Mouse (Mus musculus): ENCODE results near the gene Tmcc3. TPM values are rescaled to one million over a fixed set of nuclear protein-coding genes. Genes with fewer than 3 reads are reported as not detected.

Tmcc3 gene
- polyA plus RNA-seq, 1 experiment from 2014 or later = 3.2 TPM

- 94% methylated on average over 7 of the region's 7 CpGs for WGBS
These were observed 133.4 kb downstream of the Tmcc3 start for GRCm38 (mm10) chr10:94445192-94445591.

GRCm38 (mm10) chr10:94446379-94447008, 134.7 kb downstream of the Tmcc3 start:
- no peak for DNase-seq (ENCODE audit: low spot score)
- H3K4me1 ChIP-seq (replicated peaks) = peaks cover 11% of the 10 kb centered on the region; the same call in 1 of the 2 replicates
- peaks cover 3% of the 10 kb centered on the region; the same call in 1 of the 2 replicates for H3K27me3 ChIP-seq (ENCODE audit: insufficient read depth, poor library complexity, severe bottlenecking)
- H3K4me3 ChIP-seq = no peak overlapping the region
- no peak overlapping the region for H3K27ac ChIP-seq
- no peaks in the 10 kb centered on the region for H3K9me3 ChIP-seq
- H3K36me3 ChIP-seq = no peaks in the 10 kb centered on the region
- WGBS = 75% methylated on average over 7 of the region's 7 CpGs

More at GRCm38 (mm10) chr10:94445192-94445591, 133.4 kb downstream of the Tmcc3 start:
- no peaks in the 10 kb centered on the region; the same call in 1 of the 2 replicates for H3K27me3 ChIP-seq (ENCODE audit: insufficient read depth, poor library complexity, severe bottlenecking)
- peaks cover 6% of the 10 kb centered on the region; the same call in 1 of the 2 replicates for H3K4me1 ChIP-seq (replicated peaks)
- DNase-seq (ENCODE audit: low spot score) = no peak
- no peaks in the 10 kb centered on the region for H3K9me3 ChIP-seq
- no peak overlapping the region for H3K4me3 ChIP-seq
- H3K36me3 ChIP-seq = no peaks in the 10 kb centered on the region
- H3K27ac ChIP-seq = no peak overlapping the region

GRCm38 (mm10) chr10:94449676-94450075, 137.9 kb downstream of the Tmcc3 start:
- no peaks in the 10 kb centered on the region for H3K9me3 ChIP-seq
- H3K4me3 ChIP-seq = no peak overlapping the region
- DNase-seq (ENCODE audit: low spot score) = no peak
- peaks cover 7% of the 10 kb centered on the region; the same call in 1 of the 2 replicates for H3K4me1 ChIP-seq (replicated peaks)
- H3K36me3 ChIP-seq = no peaks in the 10 kb centered on the region
- no peak overlapping the region for H3K27ac ChIP-seq
- peaks cover 8% of the 10 kb centered on the region; the same call in 1 of the 2 replicates for H3K27me3 ChIP-seq (ENCODE audit: insufficient read depth, poor library complexity, severe bottlenecking)
- WGBS = 74% methylated on average over 3 of the region's 3 CpGs

GRCm38 (mm10) chr10:94450781-94451180, 139.0 kb downstream of the Tmcc3 start:
- H3K4me3 ChIP-seq = no peak overlapping the region
- DNase-seq (ENCODE audit: low spot score) = no peak
- WGBS = 67% methylated on average over 8 of the region's 8 CpGs
- H3K9me3 ChIP-seq = no peaks in the 10 kb centered on the region
- peaks cover 8% of the 10 kb centered on the region; the same call in 1 of the 2 replicates for H3K27me3 ChIP-seq (ENCODE audit: insufficient read depth, poor library complexity, severe bottlenecking)
- no peak overlapping the region for H3K27ac ChIP-seq
- H3K36me3 ChIP-seq = no peaks in the 10 kb centered on the region
- peaks cover 7% of the 10 kb centered on the region; the same call in 1 of the 2 replicates for H3K4me1 ChIP-seq (replicated peaks)

- no peaks in the 10 kb centered on the region for H3K9me3 ChIP-seq
- H3K36me3 ChIP-seq = no peaks in the 10 kb centered on the region
- H3K4me1 ChIP-seq (replicated peaks) = peaks cover 17% of the 10 kb centered on the region
- WGBS = 67% methylated on average over 1 of the region's 1 CpGs
- no peak for DNase-seq (ENCODE audit: low spot score)
- H3K4me3 ChIP-seq = no peak overlapping the region
- peaks cover 1% of the 10 kb centered on the region; the same call in 1 of the 2 replicates for H3K27me3 ChIP-seq (ENCODE audit: insufficient read depth, poor library complexity, severe bottlenecking)
- H3K27ac ChIP-seq = no peak overlapping the region
These were observed 145.7 kb downstream of the Tmcc3 start for GRCm38 (mm10) chr10:94457454-94457853.

- H3K27me3 ChIP-seq (ENCODE audit: insufficient read depth, poor library complexity, severe bottlenecking) = no peaks in the 10 kb centered on the region
- H3K4me3 ChIP-seq = no peak overlapping the region
- WGBS = 61% methylated on average over 6 of the region's 6 CpGs
- peak; percentile 44 for DNase-seq (ENCODE audit: low spot score)
- H3K4me1 ChIP-seq (replicated peaks) = peaks cover 23% of the 10 kb centered on the region
- no peaks in the 10 kb centered on the region for H3K9me3 ChIP-seq
- no peaks in the 10 kb centered on the region for H3K36me3 ChIP-seq
- H3K27ac ChIP-seq = no peak overlapping the region
These were observed 146.9 kb downstream of the Tmcc3 start for GRCm38 (mm10) chr10:94458690-94459089.

GRCm38 (mm10) chr10:94461378-94461777, 149.6 kb downstream of the Tmcc3 start:
- Histone ChIP-seq H3K4me3 (no peak overlapping the region), H3K9me3 (no peaks in the 10 kb centered on the region), H3K4me1 (replicated peaks) (peaks cover 23% of the 10 kb centered on the region), H3K27ac (no peak overlapping the region), H3K27me3 (ENCODE audit: insufficient read depth, poor library complexity, severe bottlenecking) (no peaks in the 10 kb centered on the region), H3K36me3 (no peaks in the 10 kb centered on the region)
- no peak for DNase-seq (ENCODE audit: low spot score)
- WGBS = 80% methylated on average over 3 of the region's 3 CpGs

GRCm38 (mm10) chr10:94461871-94462270, 150.1 kb downstream of the Tmcc3 start:
- no peak overlapping the region for H3K4me3 ChIP-seq
- H3K27ac ChIP-seq = no peak overlapping the region
- 85% methylated on average over 8 of the region's 8 CpGs for WGBS

GRCm38 (mm10) chr10:94462386-94463064, 150.8 kb downstream of the Tmcc3 start:
- WGBS = 59% methylated on average over 15 of the region's 15 CpGs
- H3K27ac ChIP-seq = no peak overlapping the region
- no peak overlapping the region for H3K4me3 ChIP-seq
- no peak for DNase-seq (ENCODE audit: low spot score)
- no peaks in the 10 kb centered on the region for H3K36me3 ChIP-seq
- no peaks in the 10 kb centered on the region for H3K9me3 ChIP-seq
- H3K27me3 ChIP-seq (ENCODE audit: insufficient read depth, poor library complexity, severe bottlenecking) = no peaks in the 10 kb centered on the region
- peaks cover 21% of the 10 kb centered on the region for H3K4me1 ChIP-seq (replicated peaks)

More at GRCm38 (mm10) chr10:94461871-94462270, 150.1 kb downstream of the Tmcc3 start:
- Histone ChIP-seq H3K4me1 (replicated peaks) (peaks cover 23% of the 10 kb centered on the region), H3K9me3 (no peaks in the 10 kb centered on the region), H3K36me3 (no peaks in the 10 kb centered on the region), H3K27me3 (ENCODE audit: insufficient read depth, poor library complexity, severe bottlenecking) (no peaks in the 10 kb centered on the region)
- DNase-seq (ENCODE audit: low spot score) = no peak

- no peaks in the 10 kb centered on the region for H3K36me3 ChIP-seq
- H3K9me3 ChIP-seq = no peaks in the 10 kb centered on the region
- no peaks in the 10 kb centered on the region for H3K27me3 ChIP-seq (ENCODE audit: insufficient read depth, poor library complexity, severe bottlenecking)
- no peak overlapping the region for H3K27ac ChIP-seq
- peaks cover 15% of the 10 kb centered on the region for H3K4me1 ChIP-seq (replicated peaks)
- no peak overlapping the region for H3K4me3 ChIP-seq
- no peak for DNase-seq (ENCODE audit: low spot score)
- WGBS = 96% methylated on average over 2 of the region's 2 CpGs
These were observed 151.7 kb downstream of the Tmcc3 start for GRCm38 (mm10) chr10:94463410-94463809.

- Histone ChIP-seq H3K4me3 (no peak overlapping the region), H3K4me1 (replicated peaks) (peaks cover 10% of the 10 kb centered on the region), H3K9me3 (no peaks in the 10 kb centered on the region), H3K27me3 (ENCODE audit: insufficient read depth, poor library complexity, severe bottlenecking) (no peaks in the 10 kb centered on the region), H3K36me3 (no peaks in the 10 kb centered on the region), H3K27ac (no peak overlapping the region)
- 86% methylated on average over 6 of the region's 6 CpGs for WGBS
- no peak for DNase-seq (ENCODE audit: low spot score)
These were observed 153.9 kb downstream of the Tmcc3 start for GRCm38 (mm10) chr10:94465646-94466045.

GRCm38 (mm10) chr10:94466313-94466712, 154.6 kb downstream of the Tmcc3 start:
- WGBS = 77% methylated on average over 7 of the region's 7 CpGs
- no peaks in the 10 kb centered on the region for H3K27me3 ChIP-seq (ENCODE audit: insufficient read depth, poor library complexity, severe bottlenecking)
- H3K4me3 ChIP-seq = no peak overlapping the region

GRCm38 (mm10) chr10:94471487-94471886, 159.7 kb downstream of the Tmcc3 start:
- H3K4me3 ChIP-seq = no peak overlapping the region
- H3K27me3 ChIP-seq (ENCODE audit: insufficient read depth, poor library complexity, severe bottlenecking) = no peaks in the 10 kb centered on the region
- 70% methylated on average over 8 of the region's 8 CpGs for WGBS
- no peaks in the 10 kb centered on the region for H3K36me3 ChIP-seq
- no peak for DNase-seq (ENCODE audit: low spot score)
- peak overlapping the region; percentile 1; the same call in 1 of the 2 replicates for H3K27ac ChIP-seq
- H3K9me3 ChIP-seq = no peaks in the 10 kb centered on the region
- H3K4me1 ChIP-seq (replicated peaks) = peaks cover 7% of the 10 kb centered on the region

More at GRCm38 (mm10) chr10:94466313-94466712, 154.6 kb downstream of the Tmcc3 start:
- Histone ChIP-seq H3K27ac (no peak overlapping the region), H3K36me3 (no peaks in the 10 kb centered on the region), H3K9me3 (no peaks in the 10 kb centered on the region), H3K4me1 (replicated peaks) (peaks cover 10% of the 10 kb centered on the region)
- no peak for DNase-seq (ENCODE audit: low spot score)
